In the genomic region with DNA sequence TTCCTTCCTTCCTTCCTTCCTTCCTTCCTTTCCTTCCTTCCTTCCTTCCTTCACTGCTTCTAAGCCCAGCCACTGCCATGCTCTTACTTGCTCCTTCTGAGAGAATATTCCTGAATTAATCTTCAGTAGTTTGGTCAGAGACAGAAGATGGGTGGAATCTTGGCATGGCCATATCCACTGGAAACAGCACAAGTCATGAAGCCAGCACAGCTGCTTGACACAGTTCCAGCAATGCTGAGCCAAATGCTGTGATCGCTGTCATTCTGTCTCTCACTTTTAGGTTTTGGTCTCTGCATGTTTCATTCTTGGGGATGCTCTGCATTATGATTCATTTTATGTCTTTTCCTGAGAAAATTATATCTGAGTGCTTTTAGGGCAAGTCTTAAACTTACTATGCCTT, we compare ENCODE assay signal across 17 mouse cellular contexts. TPM values are rescaled to one million over a fixed set of nuclear protein-coding genes. Genes with fewer than 3 reads are reported as not detected.
A peak's percentile ranks its signal among the peaks of the same experiment; 100 is the strongest.
DNase-seq lines count a peak whose midpoint lies in the region; ATAC-seq and TF ChIP-seq lines count a peak whose summit lies in the region.
"Had no signal": no experiment of that assay in that cellular context is flagged by ENCODE, and none has a peak within 500 bp of the region (broad histone marks: within the 10 kb centered on the region; RNA-seq: fewer than 3 reads in every experiment).

No protein-coding gene starts in this region.

- ATAC-seq in hindbrain, postnatal 0 days, result no peak
- ATAC-seq: forebrain, embryonic 13.5 days; inflammation-experienced regulatory T-cells, adult 6 months; liver, postnatal 0 days had no signal

- no peak overlapping the region for H3K4me2 ChIP-seq in hindbrain, postnatal 0 days (ENCODE audit: low read depth, low read length)
- H3K4me2 ChIP-seq: forebrain, embryonic 13.5 days; heart, embryonic 15.5 days; neural tube, embryonic 13.5 days had no signal

- H3K36me3 ChIP-seq in hindbrain, postnatal 0 days (ENCODE audit: insufficient read depth, low read length), result no peaks in the 10 kb centered on the region
- no peaks in the 10 kb centered on the region for H3K36me3 ChIP-seq in hindbrain, embryonic 10.5 days
- H3K36me3 ChIP-seq: heart, embryonic 15.5 days; midbrain, embryonic 10.5 days; neural tube, embryonic 13.5 days had no signal

- no peaks in the 10 kb centered on the region for H3K4me1 ChIP-seq in hindbrain, postnatal 0 days (ENCODE audit: insufficient read depth, low read length)
- no peaks in the 10 kb centered on the region for H3K4me1 ChIP-seq in hindbrain, embryonic 10.5 days (replicated peaks)
- H3K4me1 ChIP-seq: forebrain, embryonic 13.5 days; heart, embryonic 15.5 days; midbrain, embryonic 10.5 days; neural tube, embryonic 13.5 days had no signal

- no peak overlapping the region for H3K4me3 ChIP-seq in hindbrain, postnatal 0 days (ENCODE audit: low read length)
- H3K4me3 ChIP-seq in hindbrain, embryonic 10.5 days, result no peak overlapping the region
- H3K4me3 ChIP-seq: forebrain, embryonic 13.5 days; heart, embryonic 15.5 days; midbrain, embryonic 10.5 days; neural tube, embryonic 13.5 days had no signal

- no peaks in the 10 kb centered on the region for H3K9me3 ChIP-seq in hindbrain, postnatal 0 days (ENCODE audit: low read length)
- H3K9me3 ChIP-seq in hindbrain, embryonic 10.5 days, result no peaks in the 10 kb centered on the region
- H3K9me3 ChIP-seq: forebrain, embryonic 13.5 days; heart, embryonic 15.5 days; midbrain, embryonic 10.5 days; neural tube, embryonic 13.5 days had no signal

- H3K9ac ChIP-seq in hindbrain, postnatal 0 days (replicated peaks; ENCODE audit: low read length), result no peak overlapping the region
- H3K9ac ChIP-seq: forebrain, embryonic 13.5 days; heart, embryonic 15.5 days; liver, postnatal 0 days; neural tube, embryonic 13.5 days had no signal

- H3K27me3 ChIP-seq in hindbrain, postnatal 0 days (ENCODE audit: insufficient read depth, low read length), result no peaks in the 10 kb centered on the region
- no peaks in the 10 kb centered on the region for H3K27me3 ChIP-seq in hindbrain, embryonic 10.5 days (ENCODE audit: insufficient read depth, poor library complexity, severe bottlenecking)
- H3K27me3 ChIP-seq: forebrain, embryonic 13.5 days; heart, embryonic 15.5 days; neural tube, embryonic 13.5 days had no signal

- no peak for TF ChIP-seq CTCF in hindbrain, postnatal 0 days (IDR thresholded peaks at IDR 0.05; ENCODE audit: low read depth)

- no peak overlapping the region for H3K27ac ChIP-seq in hindbrain, postnatal 0 days
- H3K27ac ChIP-seq in hindbrain, embryonic 10.5 days, result no peak overlapping the region
- H3K27ac ChIP-seq: forebrain, embryonic 13.5 days; heart, embryonic 15.5 days; midbrain, embryonic 10.5 days; neural tube, embryonic 13.5 days had no signal

- WGBS in hindbrain, postnatal 0 days, result 61% methylated on average over 1 of the region's 1 CpGs
- WGBS in hindbrain, embryonic 10.5 days, result 88% methylated on average over 1 of the region's 1 CpGs

- peak; percentile 24 for DNase-seq in adrenal gland, postnatal 10 days
- DNase-seq in adrenal gland, adult (ENCODE audit: inconsistent age in 2 of 2, low spot score in 1 of 2), result no peak
- peak; percentile 16 for DNase-seq in hindbrain, postnatal 0 days (ENCODE audit: low spot score)
- DNase-seq in hindbrain, embryonic 10.5 days (ENCODE audit: low spot score), result no peak
- peak; percentile 61 for DNase-seq in brain, adult 2 months (ENCODE audit: low read depth, low spot score)
- peak; percentile 22 to 57 for DNase-seq in heart, adult 9 months (ENCODE audit: low spot score in 2 of 2)
- no peak for DNase-seq in layer of hippocampus, adult 9-11 months
- DNase-seq in kidney, postnatal 10 days, result no peak
- DNase-seq: cerebellum, adult 9-10 months; kidney, postnatal 14 days; liver, postnatal 0 days; thymus, adult 18-20 months had no signal

RNA-seq across cellular contexts. Expression of a gene that starts 47.2 kb away (rescaled TPM):
- total RNA-seq in adrenal gland, postnatal 10 days (2021), result 10 to 100 TPM; 13.5 to 18.5 TPM
- total RNA-seq in hindbrain, postnatal 0 days (2014; rRNA removed), result 10.9 and 13.2 TPM in 2 replicates
- 13.9 and 14.9 TPM in 2 replicates for polyA plus RNA-seq in hindbrain, postnatal 0 days (2015; fragmentation: Nextera tagmentation; extraction: Ambion mirVana)
- 6.3 and 8.2 TPM in 2 replicates for polyA plus RNA-seq in hindbrain, embryonic 10.5 days (2016; fragmentation: Nextera tagmentation; extraction: Ambion mirVana)

Comparison
In these comparisons a context has a peak if more than half of its experiments do, and no peak if none do; other contexts are left out.
1. DNase-seq: peak in adrenal gland, postnatal 10 days (single experiment), hindbrain, postnatal 0 days (single experiment), brain, adult 2 months (single experiment) and heart, adult 9 months (2 of 2); none in adrenal gland, adult (0 of 2), hindbrain, embryonic 10.5 days (single experiment), layer of hippocampus, adult 9-11 months (single experiment) and kidney, postnatal 10 days (single experiment).